Mouse (Mus musculus) cerebellum, adult 2 months (tissue): ENCODE measurements around the gene Lmntd1.

Source experiments
- CTCF ChIP-seq: fragments of 200-500 bp; IDR thresholded peaks from 2 replicates; pipeline ENCODE4 v1.5.1; 2011; ENCODE audit warnings: low read depth, mild to moderate bottlenecking, control low read depth, low read length, moderate library complexity, borderline replicate concordance; ENCODE audit not compliant: insufficient read depth
- POLR2A ChIP-seq: fragments of 200-500 bp; IDR thresholded peaks from 2 replicates; pipeline ENCODE4 v1.6.1; 2011; ENCODE audit warnings: low read length, control low read depth, borderline replicate concordance; ENCODE audit not compliant: insufficient read depth

- no peak for TF ChIP-seq CTCF
- no peak for TF ChIP-seq POLR2A
Measured at GRCm38 (mm10) chr6:145598794-145599555, 15.1 kb downstream of the Lmntd1 start.
